Mouse (Mus musculus) heart, embryonic 11.5 days (tissue): ENCODE results near the gene Samd5. TPM values are rescaled to one million over a fixed set of nuclear protein-coding genes. Genes with fewer than 3 reads are reported as not detected.

Source experiments
- ATAC-seq: fragments of 200-750 bp; cut with Nextera tagmentation; replicated peaks from 2 replicates; pipeline ENCODE4 v1.8.0; 2017; ENCODE audit warnings: moderate library complexity; ENCODE audit not compliant: insufficient number of reproducible peaks, low FRiP score, low TSS enrichment
- H3K27ac ChIP-seq: fragments of 300-500 bp; sonication (generic); 2 replicates; pipeline ENCODE4 v1.5.1; 2014; ENCODE audit warnings: mild to moderate bottlenecking, low read depth, low read length
- H3K27me3 ChIP-seq: fragments of 300-500 bp; sonication (generic); 2 replicates; pipeline ENCODE4 v1.6.1; 2014; ENCODE audit warnings: mild to moderate bottlenecking, low read length, mixed read lengths; ENCODE audit not compliant: control insufficient read depth, insufficient read depth
- H3K36me3 ChIP-seq: fragments of 300-500 bp; sonication (generic); 2 replicates; pipeline ENCODE4 v1.6.1; 2014; ENCODE audit warnings: mild to moderate bottlenecking, low read length, moderate library complexity, mixed read lengths; ENCODE audit not compliant: control insufficient read depth, insufficient read depth
- H3K4me1 ChIP-seq: fragments of 300-500 bp; sonication (generic); 2 replicates; pipeline ENCODE4 v1.6.1; 2014; ENCODE audit warnings: low read length; ENCODE audit not compliant: control insufficient read depth, insufficient read depth
- H3K4me2 ChIP-seq: fragments of 300-500 bp; sonication (generic); 2 replicates; pipeline ENCODE4 v1.6.1; 2014; ENCODE audit warnings: mild to moderate bottlenecking, moderate library complexity
- H3K4me3 ChIP-seq: fragments of 300-500 bp; sonication (generic); 2 replicates; pipeline ENCODE4 v1.5.1; 2014; ENCODE audit warnings: low read depth, low read length
- H3K9ac ChIP-seq: fragments of 300-500 bp; sonication (generic); 2 replicates; pipeline ENCODE4 v1.6.1; 2014; ENCODE audit warnings: mild to moderate bottlenecking, low read depth, low read length, moderate library complexity
- H3K9me3 ChIP-seq: fragments of 300-500 bp; sonication (generic); replicated peaks from 2 replicates; pipeline ENCODE4 v1.6.1; 2016; ENCODE audit warnings: low read length; ENCODE audit not compliant: control insufficient read depth
- WGBS: fragments of 180-500 bp; shearing (Covaris S2); extraction: QIAGEN DNeasy Blood & Tissue Kit; methylation state at CpG from one replicate; pipeline ENCODE4 v1.1.7; 2014; ENCODE audit not compliant: insufficient replicate concordance; 5-methylcytosine and 5-hydroxymethylcytosine counted together
- polyA plus RNA-seq: library from polyadenylated mRNA; unstranded; fragments of >200 nt; fragmentation: Nextera tagmentation; extraction: Ambion mirVana; gene quantifications from 2 replicates; pipeline ENCODE4 v1.2.1, GENCODE M21; 2014

Samd5 gene
- polyA plus RNA-seq, 1 experiment from 2014 or later: 4.2 TPM

GRCm38 (mm10) chr10:9575605-9576004 is 99.4 kb downstream of the Samd5 start:
- Histone ChIP-seq H3K4me2 (no peak overlapping the region), H3K4me1 (no peaks in the 10 kb centered on the region), H3K27ac (no peak overlapping the region), H3K27me3 (no peaks in the 10 kb centered on the region), H3K4me3 (no peak overlapping the region), H3K9ac (no peak overlapping the region), H3K9me3 (no peaks in the 10 kb centered on the region), H3K36me3 (no peaks in the 10 kb centered on the region)
- WGBS: 28% methylated on average over 4 of the region's 4 CpGs
- ATAC-seq: no peak

GRCm38 (mm10) chr10:9574135-9574534 is 100.9 kb downstream of the Samd5 start:
- no peak for ATAC-seq
- H3K4me3 ChIP-seq: no peak overlapping the region
- no peak overlapping the region for H3K27ac ChIP-seq
- no peaks in the 10 kb centered on the region for H3K27me3 ChIP-seq
- no peaks in the 10 kb centered on the region for H3K36me3 ChIP-seq
- 60% methylated on average over 4 of the region's 4 CpGs for WGBS
- no peak overlapping the region for H3K4me2 ChIP-seq
- H3K9ac ChIP-seq: no peak overlapping the region
- H3K9me3 ChIP-seq: no peaks in the 10 kb centered on the region
- H3K4me1 ChIP-seq: no peaks in the 10 kb centered on the region

Other genes starting within 250 kb of the Samd5 start
- gene Stxbp5, start 225.9 kb upstream of the Samd5 start, polyA plus RNA-seq: 4.9 and 5.5 TPM in 2 replicates